Mouse (Mus musculus) MEL (cell line): Measurements from ENCODE around the gene Lman1l. TPM values are rescaled to one million over a fixed set of nuclear protein-coding genes. Genes with fewer than 3 reads are reported as not detected.
A peak's percentile ranks its signal among the peaks of the same experiment; 100 is the strongest.

ENCODE experiments used
- DNase-seq: peaks from one replicate; pipeline ENCODE4 v3.0.0; 2011; ENCODE audit warnings: low read depth, low spot score
- H3K27ac ChIP-seq: 2 replicates; pipeline ENCODE4 v1.5.1; 2012; ENCODE audit warnings: low read depth, mild to moderate bottlenecking, control low read depth, low read length, moderate library complexity; ENCODE audit not compliant: control insufficient read depth
- H3K27me3 ChIP-seq, 2 experiments: fragments of 150-350 bp in 1 of 2; sonication (generic) in 1 of 2; 2 replicates each; pipeline ENCODE4 v1.6.1; 2012; ENCODE audit warnings: low read length in 2 of 2, mild to moderate bottlenecking in 2 of 2, improper control_type of control experiment in 1 of 2, moderate library complexity in 1 of 2; ENCODE audit not compliant: insufficient read depth in 2 of 2, control insufficient read depth in 1 of 2
- H3K36me3 ChIP-seq, 2 experiments: 2 replicates each; pipeline ENCODE4 v1.6.1; 2012 to 2014; ENCODE audit warnings: low read length in 2 of 2, improper control_type of control experiment in 1 of 2, inconsistent platforms in 1 of 2, mild to moderate bottlenecking in 1 of 2; ENCODE audit not compliant: insufficient read depth in 2 of 2, control insufficient read depth in 1 of 2
- H3K4me1 ChIP-seq, 2 experiments: fragments of 150-350 bp in 1 of 2; sonication (generic) in 1 of 2; 2 replicates each; pipeline ENCODE4 v1.6.1; 2012; ENCODE audit warnings: low read length in 2 of 2, improper control_type of control experiment in 1 of 2, mild to moderate bottlenecking in 1 of 2; ENCODE audit not compliant: insufficient read depth in 2 of 2, control insufficient read depth in 1 of 2
- H3K4me3 ChIP-seq, 2 experiments: fragments of 150-350 bp in 1 of 2; sonication (generic) in 1 of 2; 2 replicates each; pipeline ENCODE4 v1.5.1; 2012; ENCODE audit warnings: low read depth in 2 of 2, low read length in 2 of 2, mild to moderate bottlenecking in 2 of 2, moderate library complexity in 2 of 2, control low read depth in 1 of 2, improper control_type of control experiment in 1 of 2; ENCODE audit not compliant: control insufficient read depth in 1 of 2, insufficient read depth in 1 of 2
- H3K79me2 ChIP-seq: 2 replicates; pipeline ENCODE4 v1.6.1; 2012; ENCODE audit warnings: mild to moderate bottlenecking, low read length, moderate library complexity; ENCODE audit not compliant: control insufficient read depth, poor library complexity, insufficient read depth
- H3K9ac ChIP-seq: 2 replicates; pipeline ENCODE4 v1.6.1; 2012; ENCODE audit warnings: low read depth, mild to moderate bottlenecking, control low read depth, low read length, moderate library complexity; ENCODE audit not compliant: control insufficient read depth, poor library complexity, severe bottlenecking
- H3K9me3 ChIP-seq: fragments of 150-350 bp; sonication (generic); replicated peaks from 2 replicates; pipeline ENCODE4 v1.6.1; 2012; ENCODE audit warnings: mild to moderate bottlenecking, low read length, improper control_type of control experiment, moderate library complexity; ENCODE audit not compliant: insufficient read depth
- BHLHE40 ChIP-seq: IDR thresholded peaks from 2 replicates; pipeline ENCODE4 v1.6.1; 2012; ENCODE audit warnings: low read depth, mild to moderate bottlenecking, inconsistent platforms, low read length, improper control_type of control experiment, borderline replicate concordance
- CHD1 ChIP-seq: IDR thresholded peaks from 2 replicates; pipeline ENCODE4 v1.6.1; 2012; ENCODE audit warnings: low read depth, mild to moderate bottlenecking, inconsistent platforms, low read length, improper control_type of control experiment
- E2F4 ChIP-seq: IDR thresholded peaks from 2 replicates; pipeline ENCODE4 v1.6.1; 2011; ENCODE audit warnings: low read depth, low read length, improper control_type of control experiment, borderline replicate concordance
- EP300 ChIP-seq, 2 experiments: IDR thresholded peaks; 2 replicates each; pipeline ENCODE4 v1.6.1; 2011; ENCODE audit warnings: improper control_type of control experiment in 2 of 2, low read length in 2 of 2, low read depth in 1 of 2, mild to moderate bottlenecking in 1 of 2
- ETS1 ChIP-seq: IDR thresholded peaks from 2 replicates; pipeline ENCODE4 v1.6.1; 2012; ENCODE audit warnings: low read depth, mild to moderate bottlenecking, inconsistent platforms, low read length, improper control_type of control experiment, moderate library complexity
- GATA1 ChIP-seq: IDR thresholded peaks from 2 replicates; pipeline ENCODE4 v1.6.1; 2011; ENCODE audit warnings: low read depth, low read length, improper control_type of control experiment
- HCFC1 ChIP-seq: IDR thresholded peaks from 2 replicates; pipeline ENCODE4 v1.6.1; 2012; ENCODE audit warnings: low read depth, mild to moderate bottlenecking, inconsistent platforms, low read length, improper control_type of control experiment, moderate library complexity
- JUND ChIP-seq: IDR thresholded peaks from 2 replicates; pipeline ENCODE4 v1.6.1; 2011; ENCODE audit warnings: low read depth, mild to moderate bottlenecking, improper control_type of control experiment, low read length
- KAT2A ChIP-seq: conservative IDR thresholded peaks from 2 replicates; pipeline ENCODE4 v1.6.1; 2012; ENCODE audit warnings: low read depth, low read length, improper control_type of control experiment, inconsistent platforms
- MAFK ChIP-seq: IDR thresholded peaks from 2 replicates; pipeline ENCODE4 v1.6.1; 2011; ENCODE audit warnings: low read depth, mild to moderate bottlenecking, low read length, improper control_type of control experiment, borderline replicate concordance
- MAX ChIP-seq: IDR thresholded peaks from 2 replicates; pipeline ENCODE4 v1.6.1; 2011; ENCODE audit warnings: low read length, improper control_type of control experiment
- MEF2A ChIP-seq: IDR thresholded peaks from 2 replicates; pipeline ENCODE4 v1.6.1; 2014; ENCODE audit warnings: low read depth, mild to moderate bottlenecking, inconsistent platforms, low read length, improper control_type of control experiment; ENCODE audit not compliant: poor library complexity, insufficient replicate concordance, severe bottlenecking; ENCODE audit errors: extremely low read depth
- POLR2AphosphoS2 ChIP-seq: IDR thresholded peaks from 2 replicates; pipeline ENCODE4 v1.6.1; 2011; ENCODE audit warnings: low read length, improper control_type of control experiment
- SIN3A ChIP-seq: IDR thresholded peaks from 2 replicates; pipeline ENCODE4 v1.6.1; 2012; ENCODE audit warnings: low read length, improper control_type of control experiment, inconsistent platforms
- TCF12 ChIP-seq: IDR thresholded peaks from 2 replicates; pipeline ENCODE4 v1.6.1; 2014; ENCODE audit warnings: low read depth, mild to moderate bottlenecking, inconsistent platforms, low read length, improper control_type of control experiment, moderate library complexity
- UBTF ChIP-seq: IDR thresholded peaks from 2 replicates; pipeline ENCODE4 v1.6.1; 2012; ENCODE audit warnings: low read depth, mild to moderate bottlenecking, inconsistent platforms, low read length, improper control_type of control experiment, moderate library complexity, borderline replicate concordance; ENCODE audit not compliant: insufficient read depth
- USF1 ChIP-seq: IDR thresholded peaks from 2 replicates; pipeline ENCODE4 v1.6.1; 2014; ENCODE audit warnings: low read depth, mild to moderate bottlenecking, inconsistent platforms, low read length, improper control_type of control experiment, moderate library complexity
- USF2 ChIP-seq, 2 experiments: IDR thresholded peaks; 2 replicates each; pipeline ENCODE4 v1.6.1; 2011 to 2012; ENCODE audit warnings: improper control_type of control experiment in 2 of 2, low read length in 2 of 2, borderline replicate concordance in 1 of 2, inconsistent platforms in 1 of 2, low read depth in 1 of 2, mild to moderate bottlenecking in 1 of 2; ENCODE audit not compliant: insufficient read depth in 1 of 2
- ZC3H11A ChIP-seq: IDR thresholded peaks from 2 replicates; pipeline ENCODE4 v1.6.1; 2012; ENCODE audit warnings: low read depth, mild to moderate bottlenecking, inconsistent platforms, low read length, improper control_type of control experiment
- ZKSCAN1 ChIP-seq: IDR thresholded peaks from 2 replicates; pipeline ENCODE4 v1.6.1; 2012; ENCODE audit warnings: low read depth, mild to moderate bottlenecking, inconsistent platforms, low read length, improper control_type of control experiment, moderate library complexity
- polyA plus RNA-seq, 2 experiments: library from polyadenylated mRNA; stranded (reverse) in 1 of 2; unstranded in 1 of 2; fragments of >175 nt in 1 of 2; fragments of >200 nt in 1 of 2; gene quantifications; 2 replicates each; pipeline versions ENCODE4 v1.2.1 to v1.2.4; 2012; ENCODE audit warnings: low replicate concordance in 2 of 2, low read depth in 1 of 2; ENCODE audit not compliant: insufficient read length in 2 of 2, insufficient read depth in 1 of 2, missing spikeins in 1 of 2
- total RNA-seq: library from RNA; depleted of rRNA; stranded (reverse); fragments of 300-350 nt; gene quantifications from 2 replicates; pipeline ENCODE4 v1.2.3, GENCODE M21; 2012

The Lman1l gene
- total and polyA plus RNA-seq, 3 experiments, result 0.08 to 0.11 TPM; not detected in 1

- TF ChIP-seq CHD1, result 0 out of 2 replicates have a peak, but pooled peaks have one; percentile 39
- no peak for TF ChIP-seq BHLHE40
- TF ChIP-seq E2F4, result no peak
- TF ChIP-seq MAFK, result no peak
- peak; percentile 41 to 61; a peak in 2 of 4 replicates for TF ChIP-seq EP300 (IDR thresholded peaks at IDR 0.05; ENCODE audit: low read depth in 1 of 2, low read length in 2 of 2)
- TF ChIP-seq SIN3A, result peak; percentile 81
- no peak for TF ChIP-seq GATA1
- no peak for TF ChIP-seq HCFC1
- no peak for TF ChIP-seq KAT2A
- no peak for TF ChIP-seq ZC3H11A
- no peak for TF ChIP-seq USF1
- TF ChIP-seq MAX, result no peak
- TF ChIP-seq UBTF, result no peak
- TF ChIP-seq POLR2AphosphoS2, result no peak
- no peak for TF ChIP-seq ZKSCAN1
- TF ChIP-seq ETS1, result peak; percentile 50; the same call in 1 of the 2 replicates
- TF ChIP-seq JUND, result no peak
These were observed 18.3 kb upstream of the Lman1l start (continued) for GRCm38 (mm10) chr9:57638651-57639459.

GRCm38 (mm10) chr9:57637741-57638322 lies 17.3 kb upstream of the Lman1l start:
- peaks cover 12 to 54% of the 10 kb centered on the region in 2 experiments for H3K36me3 ChIP-seq
- H3K4me1 ChIP-seq, result peaks cover 25 to 59% of the 10 kb centered on the region in 2 experiments
- no peaks in the 10 kb centered on the region for H3K9me3 ChIP-seq
- H3K4me3 ChIP-seq, result no peak overlapping the region
- no peaks in the 10 kb centered on the region for H3K27me3 ChIP-seq
- H3K9ac ChIP-seq, result no peak overlapping the region
- DNase-seq, result peak; percentile 49
- TF ChIP-seq ZKSCAN1 (no peak), TCF12 (0 out of 2 replicates have a peak, but pooled peaks have one; percentile 12), UBTF (no peak), ETS1 (peak; percentile 55; the same call in 1 of the 2 replicates), MEF2A (peak; percentile 90), MAFK (no peak), USF2 (IDR thresholded peaks at IDR 0.05; ENCODE audit: borderline replicate concordance in 1 of 2, insufficient read depth in 1 of 2, low read depth in 1 of 2, low read length in 2 of 2) (no peak)
- H3K79me2 ChIP-seq, result peaks cover 98% of the 10 kb centered on the region
- no peak overlapping the region; the same call in 1 of the 2 replicates for H3K27ac ChIP-seq
